Mouse (Mus musculus) frontal cortex, postnatal 36 days (tissue): ENCODE measurements around the gene Lrrk1.

ENCODE experiments used
- DNase-seq, 2 experiments: peaks; one replicate each; pipeline ENCODE4 v3.0.0; 2022; ENCODE audit warnings: low spot score in 2 of 2

Lrrk1 gene

DNA sequence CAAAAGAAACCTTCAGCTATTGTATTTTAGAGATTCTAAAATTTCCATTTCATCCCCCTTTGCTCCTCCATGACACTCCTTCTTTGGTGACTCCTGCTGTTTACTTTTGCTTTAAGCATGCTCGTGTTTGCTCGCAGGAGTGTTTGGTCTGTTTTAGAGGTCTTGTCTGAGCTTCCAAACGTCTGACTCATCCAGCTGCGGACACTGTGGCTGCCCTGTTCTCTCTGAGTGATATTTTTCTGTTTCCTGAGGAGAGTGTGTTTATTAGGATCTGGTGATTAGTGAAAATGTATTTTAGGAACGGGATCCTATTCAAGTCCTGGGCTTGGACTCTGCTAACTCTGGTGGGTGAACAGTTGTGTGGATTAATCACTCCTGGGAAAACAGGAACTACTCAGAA, 48.5 kb downstream of the Lrrk1 start:
- DNase-seq = no peak

DNA sequence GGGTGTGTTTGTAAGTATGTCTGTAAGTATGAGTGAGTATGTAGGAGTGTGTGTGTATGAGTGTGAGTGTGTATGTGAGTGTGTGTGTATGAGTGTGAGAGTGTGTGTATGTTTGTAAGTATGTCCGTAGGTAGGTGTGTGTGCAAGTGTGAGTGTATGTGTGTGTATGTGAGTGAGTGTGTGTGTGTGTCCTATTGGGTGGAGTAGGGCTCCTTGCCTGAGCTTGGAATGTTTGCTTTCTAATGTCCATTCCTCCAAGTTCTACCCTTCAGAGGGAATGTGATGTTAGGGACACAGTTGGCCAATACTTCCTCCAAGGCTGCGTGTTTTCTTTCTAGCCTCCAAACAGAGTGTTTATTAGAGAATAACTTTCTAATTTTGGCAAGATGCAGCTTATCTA, 51.2 kb downstream of the Lrrk1 start:
- no peak for DNase-seq

DNA sequence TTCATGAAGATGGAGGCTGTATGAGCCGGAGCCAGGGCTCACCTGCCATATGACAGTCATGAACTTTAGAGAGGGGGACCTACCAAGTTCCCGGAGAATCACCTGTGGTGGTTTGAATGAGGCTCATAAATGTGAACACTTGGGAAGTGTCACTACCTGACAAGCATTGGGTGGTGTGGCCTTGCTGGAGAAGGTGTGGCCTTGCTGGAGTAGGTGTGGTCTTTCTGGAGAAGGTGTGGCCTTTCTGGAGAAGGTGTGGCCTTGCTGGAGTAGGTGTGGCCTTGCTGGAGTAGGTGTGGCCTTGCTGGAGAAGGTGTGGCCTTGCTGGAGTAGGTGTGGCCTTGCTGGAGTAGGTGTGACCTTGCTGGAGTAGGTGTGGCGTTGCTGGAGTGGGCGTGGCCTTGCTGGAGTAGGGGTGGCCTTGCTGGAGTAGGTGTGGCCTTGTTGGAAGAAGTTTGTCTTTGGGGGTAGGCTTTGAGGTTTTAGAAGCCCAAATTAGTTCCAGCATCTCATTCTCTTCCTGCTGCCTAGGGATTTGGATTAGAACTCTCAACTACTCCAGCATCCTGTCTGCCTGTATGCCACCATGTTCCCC, 54.1 kb downstream of the Lrrk1 start:
- DNase-seq = no peak

DNA sequence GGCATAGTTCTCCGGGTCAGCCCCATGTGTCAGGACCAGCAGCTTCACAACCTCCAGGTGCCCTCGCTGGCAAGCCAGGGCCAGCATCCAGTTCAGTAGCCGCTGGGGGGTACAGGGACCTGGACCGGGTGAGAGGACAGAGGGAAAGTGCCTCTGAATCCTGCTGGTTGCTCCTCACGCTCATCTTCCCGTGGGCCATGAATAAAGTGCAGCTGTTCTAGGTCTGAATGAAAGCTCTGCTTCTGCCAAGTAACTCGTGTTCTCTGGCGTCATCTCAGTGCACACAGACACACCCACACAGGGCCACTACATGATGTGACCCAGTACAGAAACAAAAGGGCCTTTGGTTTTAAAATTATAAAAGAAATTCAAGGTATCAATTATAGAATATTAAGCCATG, 55.8 kb downstream of the Lrrk1 start:
- no peak for DNase-seq

DNA sequence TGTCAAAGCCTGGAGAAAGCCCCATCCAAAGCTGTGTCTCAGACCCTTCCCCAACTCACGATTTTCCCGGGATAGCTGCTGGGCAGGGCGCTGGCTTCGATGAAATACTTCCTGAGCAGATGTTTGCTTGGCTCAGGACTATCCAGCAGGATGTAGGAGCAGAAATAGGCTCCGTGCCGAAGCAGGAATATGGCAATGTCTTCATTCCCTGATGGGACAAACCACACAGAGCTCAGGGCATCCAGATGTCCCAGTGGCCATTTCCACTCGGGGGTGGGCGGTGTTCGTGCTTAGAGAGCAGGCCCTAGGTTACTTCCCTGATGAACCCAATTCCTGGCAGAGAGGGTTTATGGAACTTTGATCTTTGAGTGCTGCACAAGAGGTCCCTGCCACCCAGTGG, 57.5 kb downstream of the Lrrk1 start:
- no peak for DNase-seq

DNA sequence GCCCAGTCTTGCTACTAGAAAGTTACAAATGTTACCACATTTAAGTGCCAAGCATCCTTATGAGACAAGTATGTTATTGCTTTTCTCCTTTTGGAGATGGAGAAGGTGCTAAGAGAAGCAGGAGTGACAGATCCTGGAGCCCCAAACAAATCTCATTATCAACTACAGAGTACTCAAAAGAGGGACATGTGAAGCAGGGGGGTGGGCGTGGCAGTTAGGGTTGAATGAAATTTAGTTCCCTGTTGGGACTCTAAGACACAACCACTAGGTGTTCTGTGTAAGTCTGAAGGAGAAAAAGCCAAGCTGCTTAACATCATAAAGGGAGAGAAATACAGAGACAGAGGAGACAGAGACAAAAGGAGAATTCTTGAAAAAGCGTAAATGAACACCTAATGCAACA, 60.6 kb downstream of the Lrrk1 start:
- no peak for DNase-seq

DNA sequence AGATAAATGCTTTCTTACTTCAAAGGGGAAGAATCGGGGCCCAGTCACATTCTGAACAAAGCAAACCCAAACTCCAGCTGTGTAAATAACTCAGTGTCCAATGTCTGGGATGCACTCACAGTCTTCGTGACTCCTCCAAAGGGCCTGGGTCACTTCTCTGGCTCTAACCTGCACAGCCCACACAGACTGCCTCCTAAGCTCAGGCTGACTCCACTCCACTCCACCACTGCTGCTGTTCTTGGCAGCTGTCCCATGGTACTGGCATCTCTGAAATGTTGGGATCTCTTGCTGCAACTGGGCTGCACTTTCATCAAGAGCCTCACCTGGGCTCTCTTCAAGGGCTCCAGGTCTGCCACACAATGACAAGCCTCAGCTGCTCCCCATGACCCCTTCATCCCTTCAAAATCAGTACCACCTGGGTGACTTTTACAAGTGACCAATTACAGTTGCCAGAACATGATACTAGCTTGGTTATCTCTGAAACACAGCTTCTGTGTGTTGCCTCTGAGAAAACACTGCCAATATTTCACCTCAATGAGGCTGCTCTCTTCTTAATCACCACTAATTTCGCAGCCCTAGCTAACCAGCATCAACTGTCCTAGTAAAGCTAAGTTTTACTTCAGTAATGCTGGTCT, 62.6 kb downstream of the Lrrk1 start:
- no peak for DNase-seq

DNA sequence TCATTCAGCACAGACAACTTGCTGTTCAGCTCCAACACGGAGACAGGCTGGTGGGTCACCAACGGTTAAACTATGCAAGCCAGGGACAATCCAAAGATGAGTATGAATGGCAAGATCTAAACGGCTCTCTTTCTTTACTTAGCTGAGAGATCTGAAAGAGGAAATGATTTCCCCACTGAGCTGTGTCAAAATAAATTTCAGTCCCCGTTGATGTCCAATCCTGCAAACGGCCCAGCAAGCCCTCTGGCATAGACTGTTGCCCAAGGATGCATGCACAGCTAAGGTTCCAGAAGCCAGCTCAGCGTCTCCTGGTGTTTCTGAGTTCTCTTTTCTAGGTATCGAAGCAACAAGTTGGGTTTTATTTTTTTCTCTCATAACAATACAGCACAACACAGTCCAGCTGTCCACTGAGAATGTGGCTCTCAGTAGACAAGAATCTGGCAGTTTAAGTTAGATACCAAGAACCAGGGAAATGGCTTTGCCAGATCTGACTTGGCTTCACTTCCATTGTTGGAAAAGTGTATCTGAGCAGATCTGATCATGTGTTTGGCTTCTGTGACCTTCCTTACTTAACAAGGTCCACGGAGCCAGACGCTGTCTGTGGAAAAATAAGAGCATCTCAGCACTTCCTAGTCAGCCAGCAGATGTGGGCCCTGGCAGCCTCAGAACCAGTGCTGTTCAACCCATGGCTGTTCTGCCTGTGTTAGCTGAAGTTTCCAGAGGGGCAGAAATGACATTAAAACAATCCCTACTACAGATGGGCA, 64.7 kb downstream of the Lrrk1 start:
- DNase-seq = no peak

DNA sequence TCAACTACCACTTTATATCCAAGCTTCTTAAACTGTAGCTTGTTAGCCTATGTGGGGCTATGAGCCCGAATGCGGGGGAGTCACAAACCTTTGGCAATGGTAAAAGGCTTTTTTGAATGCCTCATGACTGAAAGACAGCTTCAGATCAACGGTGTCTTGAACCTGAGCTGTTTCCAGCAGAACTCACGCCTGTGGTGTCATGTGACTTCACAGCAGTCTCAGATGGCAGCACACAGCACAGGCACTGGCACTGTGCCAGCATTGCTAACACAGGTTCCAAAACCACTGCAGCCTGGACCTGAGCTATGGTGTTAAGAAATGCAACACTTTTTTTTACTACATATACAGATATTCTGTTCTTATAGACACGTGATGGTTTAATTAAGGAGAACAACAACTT, 67.2 kb downstream of the Lrrk1 start:
- no peak for DNase-seq

DNA sequence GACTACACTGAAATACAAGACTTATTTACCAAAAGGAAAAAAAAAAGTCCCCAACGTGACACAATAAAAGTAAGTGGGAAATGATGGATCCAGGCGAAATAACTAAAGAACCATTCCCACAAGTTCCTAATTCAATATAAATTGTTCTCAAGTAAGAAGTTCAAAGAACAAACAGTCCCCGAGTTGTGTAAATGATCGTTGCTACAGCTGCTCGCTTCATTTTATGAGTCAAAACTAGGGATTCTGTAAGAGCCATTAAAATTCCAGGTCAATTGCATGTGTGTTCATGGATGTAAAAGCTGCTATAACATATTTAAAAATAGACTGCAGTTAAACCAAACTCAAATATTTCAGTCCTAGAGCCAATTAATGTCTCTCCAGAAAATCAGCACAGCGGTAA, 70.0 kb downstream of the Lrrk1 start:
- no peak for DNase-seq

DNA sequence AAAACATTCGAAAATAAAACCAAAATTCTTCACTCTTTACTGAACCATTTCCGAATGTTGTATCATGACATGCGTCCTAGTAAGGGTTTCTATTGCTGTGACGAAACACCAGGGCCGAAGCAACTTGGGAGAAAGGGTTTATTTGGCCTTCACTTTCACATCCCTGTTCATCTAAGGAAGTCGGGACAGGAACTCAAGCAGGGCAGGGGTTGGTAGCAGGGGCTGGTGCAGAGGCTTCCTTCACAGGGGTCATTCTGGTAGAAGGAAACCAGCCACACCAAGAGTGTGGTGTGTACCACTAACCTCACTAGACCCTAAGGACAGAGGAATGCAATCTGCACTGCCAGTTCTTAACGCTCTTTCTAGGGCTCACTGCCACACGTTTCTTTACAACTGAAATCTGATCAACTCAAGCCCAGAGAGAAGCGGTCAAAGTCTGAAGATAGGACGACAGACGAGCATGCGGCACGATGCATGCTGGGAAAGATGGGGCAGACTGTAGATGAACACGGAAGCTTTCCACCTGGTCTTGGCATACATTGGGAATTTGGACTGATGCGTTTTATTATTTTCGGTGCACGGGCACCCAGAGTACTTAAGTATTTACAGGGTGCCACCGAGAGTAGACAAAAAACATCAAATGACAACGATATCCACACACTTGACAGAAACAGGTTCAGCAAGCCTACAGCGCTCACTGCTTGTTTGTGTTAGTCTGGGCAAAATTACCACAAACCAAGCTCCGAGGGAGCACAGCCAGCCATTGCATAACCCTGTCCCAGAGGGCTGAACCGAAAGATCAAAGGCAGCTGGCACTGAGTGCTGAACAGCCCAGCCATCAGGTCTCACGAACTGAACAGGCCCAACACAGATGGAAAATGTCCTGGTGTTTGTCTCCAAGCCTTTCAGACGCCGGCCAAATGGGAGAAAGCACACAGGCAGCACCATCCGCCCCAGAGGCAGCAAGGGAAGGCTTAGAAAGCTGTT, 77.2 kb downstream of the Lrrk1 start:
- DNase-seq = peak in 1 of 2 experiments; percentile 23

DNA sequence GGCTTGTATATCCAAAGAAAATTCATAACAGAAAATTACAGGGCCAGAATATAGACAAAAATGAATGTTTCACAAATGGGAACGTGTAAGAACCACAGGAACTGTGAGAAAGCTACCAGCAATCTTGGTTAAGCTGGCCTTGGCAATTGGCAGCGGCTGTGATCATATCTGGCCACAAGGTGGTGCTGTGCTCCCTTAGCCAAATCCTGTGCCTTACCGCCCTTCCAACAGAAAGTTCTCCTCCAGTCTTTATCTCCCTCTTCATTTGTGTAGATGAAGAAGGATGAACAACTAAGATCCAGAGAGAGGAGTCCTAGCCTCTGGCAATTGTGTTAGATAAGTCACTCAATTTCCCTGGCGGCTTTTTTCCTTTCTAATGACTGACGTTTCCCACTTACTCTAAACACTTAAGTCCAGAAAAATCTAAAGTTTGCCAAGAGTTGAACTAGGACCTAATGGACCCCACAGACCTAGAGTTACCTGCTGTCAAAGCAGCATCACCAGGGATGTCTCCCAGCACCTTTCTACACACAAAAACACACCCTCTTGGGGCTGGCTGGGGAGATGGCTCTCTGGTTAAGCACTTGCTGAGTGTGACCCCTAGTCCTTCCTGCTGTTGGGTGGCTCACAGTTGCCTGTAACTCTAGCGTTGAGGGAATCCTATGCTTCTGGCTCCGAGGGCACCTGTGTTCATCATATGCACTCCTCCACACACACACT, 78.0 kb downstream of the Lrrk1 start:
- DNase-seq = peak; percentile 53 to 75

DNA sequence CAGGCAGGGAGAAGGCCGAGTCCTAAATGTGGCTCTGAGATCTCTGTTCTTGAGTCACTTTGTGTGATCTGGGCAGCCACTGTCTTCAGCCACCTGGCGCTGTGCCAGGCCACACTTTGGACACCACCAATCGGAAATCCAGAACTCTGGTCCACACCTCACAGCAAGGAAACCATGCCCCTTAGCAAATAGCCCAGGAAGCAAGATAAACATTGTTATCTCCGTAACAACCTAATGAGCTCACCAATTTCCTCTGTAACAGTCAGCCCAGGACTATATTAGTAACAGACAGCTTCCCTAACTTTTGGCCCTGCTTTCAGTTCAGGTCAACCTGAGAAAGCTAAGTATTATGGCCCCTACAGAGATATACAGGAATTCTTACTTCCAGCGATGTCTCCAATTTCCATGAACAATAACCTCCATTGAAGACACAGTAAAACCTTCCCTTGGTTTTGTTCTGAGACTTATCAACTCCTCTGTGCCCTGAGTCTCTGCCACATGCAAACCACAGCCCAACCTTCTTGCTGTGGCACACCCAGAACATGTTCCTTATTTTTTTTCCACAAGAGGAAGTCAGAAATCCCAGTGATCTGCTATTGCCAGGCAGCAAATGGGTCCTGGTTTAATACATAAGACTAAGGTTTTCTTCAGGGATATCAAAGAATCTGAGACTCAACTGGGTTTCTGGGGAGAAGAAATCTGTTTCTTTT, 78.8 kb downstream of the Lrrk1 start:
- DNase-seq = no peak

DNA sequence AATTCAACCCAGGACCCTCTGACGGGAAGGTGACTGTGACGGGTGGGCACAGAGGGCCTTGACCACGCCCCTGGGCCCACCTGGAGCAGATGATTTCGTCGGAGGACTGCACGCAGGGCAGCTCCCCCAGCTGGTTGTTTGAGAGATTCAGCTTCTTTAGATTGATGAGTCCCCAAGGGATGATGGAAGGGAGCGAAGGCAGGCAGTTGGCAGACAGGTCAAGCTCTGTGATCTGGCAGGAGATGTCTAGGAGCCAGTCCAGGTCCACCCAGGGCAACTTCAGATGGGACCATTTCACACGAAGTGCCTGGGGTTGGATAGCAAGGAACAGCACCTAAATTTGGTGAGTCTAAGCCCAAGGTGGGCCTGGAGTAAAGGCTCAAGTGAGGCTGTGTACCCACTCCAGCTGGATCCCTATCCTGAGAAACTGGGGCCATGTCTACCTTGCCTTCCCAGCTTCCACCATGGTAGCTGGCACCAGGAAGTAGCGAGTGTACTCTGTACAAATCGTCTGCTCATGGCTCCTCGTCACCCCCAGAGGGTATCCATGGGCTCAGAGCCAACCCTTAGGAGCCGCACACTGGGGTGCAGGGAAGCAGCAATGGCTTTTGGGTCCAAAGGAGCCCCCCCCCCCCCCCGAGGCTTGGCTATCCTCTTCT, 79.4 kb downstream of the Lrrk1 start:
- DNase-seq = no peak

DNA sequence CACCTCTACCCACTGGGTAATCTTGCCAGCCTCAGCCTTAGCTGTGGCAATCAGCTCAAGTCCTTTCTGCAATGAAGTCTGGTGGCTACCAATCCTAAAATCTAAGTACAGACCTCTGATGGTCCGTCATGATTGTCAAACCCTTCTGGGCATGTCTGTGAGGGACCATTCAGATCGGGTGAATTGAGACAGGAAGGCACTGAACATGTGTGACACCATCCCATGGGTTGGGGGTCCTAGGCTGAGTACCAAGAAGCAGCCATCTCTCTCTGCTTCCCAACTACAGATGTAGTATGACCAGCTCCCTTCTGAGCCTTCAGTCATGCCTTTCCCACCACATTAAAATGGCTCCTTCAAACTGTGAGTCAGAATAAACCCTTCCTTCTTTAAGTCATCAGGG, 80.4 kb downstream of the Lrrk1 start:
- no peak for DNase-seq

DNA sequence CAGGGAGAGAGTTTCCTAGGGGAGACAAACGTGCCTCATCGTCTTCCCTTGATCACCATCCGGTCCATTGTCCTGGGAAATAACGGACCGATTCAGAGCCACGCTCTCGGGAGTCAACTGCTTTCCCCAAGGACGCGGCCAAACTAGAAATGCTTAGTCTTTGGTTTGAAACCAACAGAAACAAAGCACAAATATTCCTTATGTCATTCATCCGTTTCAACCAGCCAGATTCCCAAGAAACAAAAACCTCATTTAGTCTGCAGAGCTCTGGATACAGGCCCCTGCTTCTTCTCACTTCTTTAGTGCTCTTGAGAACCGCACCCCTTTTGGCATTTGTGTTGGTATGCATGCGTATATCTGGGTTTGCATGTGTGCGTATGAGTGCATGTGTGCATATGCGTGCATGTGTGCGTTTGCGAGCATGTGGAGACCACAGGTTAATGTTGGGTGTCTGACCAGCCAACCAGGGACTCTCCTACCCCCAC, 82.4 kb downstream of the Lrrk1 start:
- DNase-seq = no peak

DNA sequence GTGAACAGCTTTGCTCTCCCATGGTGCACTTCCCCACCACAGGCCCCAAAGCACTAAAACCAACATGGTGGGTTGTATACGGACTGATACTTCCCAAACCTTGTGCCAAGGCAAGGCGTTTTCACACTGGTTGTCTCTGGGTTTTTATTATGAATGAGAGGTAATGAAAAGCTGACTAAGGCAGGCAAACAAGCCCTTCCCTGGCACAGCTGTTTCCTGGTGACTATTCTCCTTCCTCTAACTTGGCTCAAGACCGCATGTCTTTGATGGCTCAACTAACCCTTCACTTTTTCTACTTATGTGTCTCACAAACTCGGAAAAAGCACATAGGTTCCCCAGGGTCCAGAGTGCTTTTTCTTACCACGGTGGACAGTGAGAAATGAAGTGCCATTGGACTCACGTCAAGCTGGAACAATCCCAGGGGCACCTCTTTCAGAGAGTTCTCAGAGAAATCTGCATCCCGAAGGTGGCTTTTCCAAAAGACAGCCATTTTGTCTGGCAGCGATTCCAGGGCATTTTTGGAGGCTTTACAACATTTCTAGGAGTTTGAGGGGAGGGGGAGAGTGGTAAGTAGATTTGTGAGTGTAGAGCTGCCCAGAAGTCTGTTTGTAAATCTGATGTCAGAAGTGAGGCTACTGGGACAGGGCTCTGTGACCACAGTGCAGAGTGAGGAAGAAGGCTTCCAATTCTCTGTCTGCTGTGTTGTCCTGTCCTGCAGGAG, 83.0 kb downstream of the Lrrk1 start:
- DNase-seq = no peak

DNA sequence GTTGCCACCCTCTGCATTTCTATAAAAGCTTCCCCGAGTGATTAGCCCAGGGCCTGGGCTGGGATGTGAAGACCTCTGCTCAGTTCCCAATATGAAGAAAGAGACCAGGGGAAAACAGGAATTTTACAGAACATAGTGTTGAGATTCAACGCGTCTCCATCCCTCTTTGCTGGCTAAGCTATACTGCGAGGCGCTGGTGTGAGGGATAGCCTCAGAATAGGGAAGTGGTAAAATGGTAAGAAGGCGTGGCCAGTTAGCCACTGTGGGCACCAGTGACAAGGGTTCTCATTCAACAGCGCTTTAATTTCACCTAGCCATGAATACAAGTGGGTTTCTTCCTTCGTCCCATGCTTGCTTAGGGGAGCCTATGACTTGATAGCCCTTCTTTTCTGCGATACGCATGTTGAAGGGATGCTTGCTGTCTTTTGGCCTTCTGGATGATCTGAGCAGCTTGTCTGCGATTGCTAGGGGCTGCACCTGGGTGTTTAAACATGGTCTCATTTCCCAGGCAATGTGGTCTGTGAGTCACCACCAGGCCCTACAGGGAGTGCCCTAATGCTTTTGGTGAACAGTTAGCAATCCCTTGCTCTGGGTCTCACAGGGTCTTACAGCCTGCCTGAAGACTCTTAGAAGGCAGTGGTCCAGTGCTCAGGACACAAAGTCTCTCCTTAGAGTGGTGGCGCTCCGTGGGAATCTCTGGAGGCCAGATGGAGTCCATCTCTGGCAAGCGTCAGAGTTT, 84.1 kb downstream of the Lrrk1 start:
- no peak for DNase-seq

DNA sequence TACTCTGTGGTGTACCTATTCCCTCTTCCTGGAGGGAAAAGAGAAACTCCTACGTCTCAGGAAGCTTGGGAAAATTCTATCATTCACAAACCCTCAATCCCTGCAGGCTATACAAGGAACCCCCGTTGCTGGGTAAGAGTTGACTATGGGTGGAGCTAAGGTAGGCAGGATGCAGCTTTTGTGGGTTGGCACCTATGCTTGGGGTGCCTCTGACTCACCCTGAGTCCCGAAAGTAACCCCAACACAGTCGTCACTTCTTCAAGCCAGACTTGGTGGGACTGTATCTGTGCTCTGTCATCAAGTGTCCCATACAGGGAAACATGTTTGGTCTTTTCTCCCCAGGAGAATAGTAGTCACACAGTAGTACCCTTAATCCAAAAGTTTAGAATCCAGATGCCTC, 86.7 kb downstream of the Lrrk1 start:
- no peak for DNase-seq
